Mouse (Mus musculus) heart, adult 18-20 months (tissue): ENCODE data around the gene Myo1d. TPM values are rescaled to one million over a fixed set of nuclear protein-coding genes. Genes with fewer than 3 reads are reported as not detected.

Experiments
- DNase-seq, 2 experiments: peaks; one replicate each; pipeline ENCODE4 v3.0.0; 2021 to 2022; ENCODE audit warnings: mixed read lengths in 1 of 2
- total RNA-seq, 2 experiments: library from RNA; stranded (reverse); gene quantifications; 2 replicates each; pipeline ENCODE4 v1.2.3; 2021

Gene Myo1d
- total RNA-seq, 2 experiments from 2014 or later: 10.1 to 10.3 TPM

- no peak for DNase-seq
Observed at GRCm38 (mm10) chr11:80550264-80550663, 229.6 kb downstream of the Myo1d start.

- DNase-seq: no peak
Observed at GRCm38 (mm10) chr11:80549854-80550253, 230.0 kb downstream of the Myo1d start.

GRCm38 (mm10) chr11:80546233-80546632 is 233.6 kb downstream of the Myo1d start:
- DNase-seq: no peak

- DNase-seq: no peak
Observed at GRCm38 (mm10) chr11:80539056-80539455, 240.8 kb downstream of the Myo1d start.

GRCm38 (mm10) chr11:80532966-80533365 is 246.9 kb downstream of the Myo1d start:
- DNase-seq: peak in 1 of 2 experiments; percentile 8

- no peak for DNase-seq
Observed at GRCm38 (mm10) chr11:80529149-80529548, 250.7 kb downstream of the Myo1d start.

- no peak for DNase-seq
Observed at GRCm38 (mm10) chr11:80527697-80528096, 252.1 kb downstream of the Myo1d start.

GRCm38 (mm10) chr11:80524213-80524612 is 255.6 kb downstream of the Myo1d start:
- no peak for DNase-seq

GRCm38 (mm10) chr11:80523410-80523809 is 256.4 kb downstream of the Myo1d start:
- peak in 1 of 2 experiments; percentile 34 for DNase-seq

- peak; percentile 51 to 56 for DNase-seq
Observed at GRCm38 (mm10) chr11:80522852-80523251, 257.0 kb downstream of the Myo1d start.

GRCm38 (mm10) chr11:80521148-80521547 is 258.7 kb downstream of the Myo1d start:
- DNase-seq: no peak

GRCm38 (mm10) chr11:80518421-80519367 is 261.1 kb downstream of the Myo1d start:
- DNase-seq: no peak

GRCm38 (mm10) chr11:80515895-80516294 is 263.9 kb downstream of the Myo1d start:
- DNase-seq: no peak

GRCm38 (mm10) chr11:80515346-80515745 is 264.5 kb downstream of the Myo1d start:
- DNase-seq: no peak

GRCm38 (mm10) chr11:80513796-80514195 is 266.0 kb downstream of the Myo1d start:
- no peak for DNase-seq

- no peak for DNase-seq
Observed at GRCm38 (mm10) chr11:80512313-80513056, 267.3 kb downstream of the Myo1d start.

GRCm38 (mm10) chr11:80510124-80510523 is 269.7 kb downstream of the Myo1d start:
- no peak for DNase-seq

GRCm38 (mm10) chr11:80509176-80509506 is 270.7 kb downstream of the Myo1d start:
- DNase-seq: no peak

- peak; percentile 27 to 36 for DNase-seq
Observed at GRCm38 (mm10) chr11:80508361-80509175, 271.3 kb downstream of the Myo1d start.

- DNase-seq: no peak
Observed at GRCm38 (mm10) chr11:80507791-80508190, 272.0 kb downstream of the Myo1d start.

- DNase-seq: no peak
Observed at GRCm38 (mm10) chr11:80506483-80506882, 273.3 kb downstream of the Myo1d start.

GRCm38 (mm10) chr11:80505581-80505980 is 274.2 kb downstream of the Myo1d start:
- DNase-seq: no peak
